Mouse (Mus musculus): Measurements from ENCODE around the gene Ctps2. TPM values are rescaled to one million over a fixed set of nuclear protein-coding genes. Genes with fewer than 3 reads are reported as not detected.
A peak's percentile ranks its signal among the peaks of the same experiment; 100 is the strongest.

The Ctps2 gene
- polyA plus RNA-seq, 1 experiment from 2014 or later = 99.0 TPM

GRCm38 (mm10) chrX:162991396-162991795 is 90.4 kb downstream of the Ctps2 start:
- H3K4me3 ChIP-seq = no peak overlapping the region
- no peak for ATAC-seq (ENCODE audit: insufficient number of reproducible peaks, insufficient read depth, low FRiP score, low TSS enrichment)
- H3K4me1 ChIP-seq = no peaks in the 10 kb centered on the region
- no peaks in the 10 kb centered on the region for H3K36me3 ChIP-seq
- H3K9ac ChIP-seq = no peak overlapping the region
- 81% methylated on average over 4 of the region's 4 CpGs for WGBS
- no peaks in the 10 kb centered on the region for H3K9me3 ChIP-seq
- no peaks in the 10 kb centered on the region; the same call in 1 of the 2 replicates for H3K27me3 ChIP-seq
- no peak overlapping the region for H3K4me2 ChIP-seq (replicated peaks)
- H3K27ac ChIP-seq = no peak overlapping the region

DNA sequence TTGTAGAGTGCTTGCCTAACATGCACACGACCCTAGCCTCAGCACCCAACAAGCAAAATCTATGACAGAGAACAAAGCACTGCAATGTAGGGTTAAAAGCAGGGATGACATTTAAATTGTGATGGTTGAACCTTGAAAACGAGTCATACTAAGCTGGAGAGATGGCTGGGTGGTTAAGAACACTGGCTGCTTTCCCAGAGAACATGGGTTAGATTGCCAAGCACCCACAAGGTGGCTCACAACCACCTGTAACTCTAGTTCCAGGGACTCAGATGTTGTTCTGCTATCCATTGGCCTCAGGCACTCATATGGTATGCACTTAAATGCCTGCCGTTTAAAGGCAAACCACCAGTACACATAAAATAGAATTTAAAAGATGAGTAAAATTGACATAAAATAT is 91.1 kb downstream of the Ctps2 start:
- Histone ChIP-seq H3K4me3 (no peak overlapping the region), H3K27ac (no peak overlapping the region), H3K9me3 (no peaks in the 10 kb centered on the region), H3K36me3 (no peaks in the 10 kb centered on the region), H3K9ac (no peak overlapping the region), H3K4me2 (replicated peaks) (no peak overlapping the region), H3K4me1 (no peaks in the 10 kb centered on the region), H3K27me3 (peaks cover 3% of the 10 kb centered on the region; the same call in 1 of the 2 replicates)
- 76% methylated on average over 3 of the region's 3 CpGs for WGBS
- no peak for ATAC-seq (ENCODE audit: insufficient number of reproducible peaks, insufficient read depth, low FRiP score, low TSS enrichment)

- H3K36me3 ChIP-seq = 0 out of 2 replicates have a peak, but pooled peaks cover 5% of the 10 kb centered on the region
- H3K9ac ChIP-seq = no peak overlapping the region
- H3K27me3 ChIP-seq = no peaks in the 10 kb centered on the region
- H3K9me3 ChIP-seq = no peaks in the 10 kb centered on the region
- H3K4me1 ChIP-seq = no peaks in the 10 kb centered on the region
- H3K4me2 ChIP-seq (replicated peaks) = no peak overlapping the region
- no peak overlapping the region for H3K27ac ChIP-seq
- no peak overlapping the region for H3K4me3 ChIP-seq
- no peak for ATAC-seq (ENCODE audit: insufficient number of reproducible peaks, insufficient read depth, low FRiP score, low TSS enrichment)
Measured at GRCm38 (mm10) chrX:163027864-163028263, 126.8 kb downstream of the Ctps2 start.

GRCm38 (mm10) chrX:163038767-163039166 is 137.7 kb downstream of the Ctps2 start:
- H3K27me3 ChIP-seq = peaks cover 15% of the 10 kb centered on the region; the same call in 1 of the 2 replicates
- H3K9ac ChIP-seq = no peak overlapping the region
- no peak overlapping the region for H3K27ac ChIP-seq
- H3K36me3 ChIP-seq = no peaks in the 10 kb centered on the region
- no peak for ATAC-seq (ENCODE audit: insufficient number of reproducible peaks, insufficient read depth, low FRiP score, low TSS enrichment)
- no peaks in the 10 kb centered on the region for H3K9me3 ChIP-seq
- no peak overlapping the region for H3K4me2 ChIP-seq (replicated peaks)
- H3K4me1 ChIP-seq = no peaks in the 10 kb centered on the region
- 64% methylated on average over 3 of the region's 3 CpGs for WGBS
- no peak overlapping the region for H3K4me3 ChIP-seq

GRCm38 (mm10) chrX:163042771-163043170 is 141.7 kb downstream of the Ctps2 start:
- no peaks in the 10 kb centered on the region for H3K4me1 ChIP-seq
- no peak overlapping the region for H3K27ac ChIP-seq
- H3K9me3 ChIP-seq = no peaks in the 10 kb centered on the region
- 0 out of 2 replicates have a peak, but pooled peaks cover 15% of the 10 kb centered on the region for H3K27me3 ChIP-seq
- 77% methylated on average over 1 of the region's 1 CpGs for WGBS
- no peak overlapping the region for H3K4me2 ChIP-seq (replicated peaks)
- no peak for ATAC-seq (ENCODE audit: insufficient number of reproducible peaks, insufficient read depth, low FRiP score, low TSS enrichment)
- no peak overlapping the region for H3K4me3 ChIP-seq
- no peak overlapping the region for H3K9ac ChIP-seq
- H3K36me3 ChIP-seq = no peaks in the 10 kb centered on the region

- Histone ChIP-seq H3K4me3 (no peak overlapping the region), H3K4me1 (no peaks in the 10 kb centered on the region), H3K9me3 (no peaks in the 10 kb centered on the region), H3K9ac (no peak overlapping the region), H3K27me3 (no peaks in the 10 kb centered on the region), H3K27ac (no peak overlapping the region), H3K36me3 (no peaks in the 10 kb centered on the region), H3K4me2 (replicated peaks) (no peak overlapping the region)
- 64% methylated on average over 1 of the region's 1 CpGs for WGBS
- no peak for ATAC-seq (ENCODE audit: insufficient number of reproducible peaks, insufficient read depth, low FRiP score, low TSS enrichment)
Measured at GRCm38 (mm10) chrX:163063936-163064335, 162.9 kb downstream of the Ctps2 start.

MicroRNA genes within 50 kb of the gene (microRNA counts, 519-probe panel; counts per million panel counts)
- 460 counts per million, percentile 65 among the panel's probes with 10 or more counts for microRNA mmu-miR-3473

Small RNAs within 50 kb of the gene (microRNA-seq; reads per million reads assigned to microRNA genes)
- not detected for gene Mir3473a

Other genes with a start within 250 kb of the Ctps2 start
- 402 TPM in 2 replicates for gene Rbbp7, start 140.8 kb upstream of the Ctps2 start, polyA plus RNA-seq (2016; fragmentation: Nextera tagmentation; extraction: Ambion mirVana)
- gene Txlng, start 71.8 kb upstream of the Ctps2 start, polyA plus RNA-seq (2016; fragmentation: Nextera tagmentation; extraction: Ambion mirVana) = 17.1 TPM in 2 replicates
- 47.0 and 49.4 TPM in 2 replicates for gene Syap1, start 12.8 kb upstream of the Ctps2 start, polyA plus RNA-seq (2016; fragmentation: Nextera tagmentation; extraction: Ambion mirVana)
- not detected in 2 replicates for gene S100g, start 63.4 kb downstream of the Ctps2 start, polyA plus RNA-seq (2016; fragmentation: Nextera tagmentation; extraction: Ambion mirVana)